Mouse (Mus musculus) liver, embryonic 14.5 days (tissue): ENCODE measurements around the gene Zap70.

ENCODE experiments used
- CTCF ChIP-seq: IDR thresholded peaks from 2 replicates; pipeline ENCODE4 v1.5.1; 2016; ENCODE audit warnings: antibody characterized with exemption, low read depth, control low read depth
- EP300 ChIP-seq: IDR thresholded peaks from 2 replicates; pipeline ENCODE4 v1.6.1; 2016; ENCODE audit warnings: antibody characterized with exemption, low read depth

GRCm38 (mm10) chr1:36759076-36759475 is 2.5 kb upstream of the Zap70 start:
- TF ChIP-seq CTCF (no peak), EP300 (no peak)
